Mouse (Mus musculus): ENCODE results near the gene Kif5c. TPM values are rescaled to one million over a fixed set of nuclear protein-coding genes. Genes with fewer than 3 reads are reported as not detected.

Gene Kif5c
- polyA plus RNA-seq, 1 experiment: 25.8 TPM

- TF ChIP-seq CTCF (IDR thresholded peaks at IDR 0.05; ENCODE audit: low read depth, low read length) (no peak), POLR2A (IDR thresholded peaks at IDR 0.05; ENCODE audit: insufficient read depth, low read length) (no peak), EP300 (IDR thresholded peaks at IDR 0.05; ENCODE audit: insufficient read depth, low read depth, low read length) (no peak)
- Histone ChIP-seq H3K4me1 (ENCODE audit: control insufficient read depth, insufficient read depth, low read length) (no peaks in the 10 kb centered on the region), H3K9me3 (replicated peaks; ENCODE audit: control insufficient read depth, insufficient read depth, low read length, poor library complexity, severe bottlenecking) (no peaks in the 10 kb centered on the region), H3K27ac (ENCODE audit: insufficient read depth, low read length) (no peak overlapping the region), H3K4me3 (ENCODE audit: low read depth, low read length) (no peak overlapping the region), H3K36me3 (ENCODE audit: control insufficient read depth, insufficient read depth, low read length, poor library complexity, severe bottlenecking) (no peaks in the 10 kb centered on the region), H3K9ac (ENCODE audit: low read depth, poor library complexity, severe bottlenecking) (no peak overlapping the region), H3K27me3 (ENCODE audit: control insufficient read depth, insufficient read depth, low read length, poor library complexity, severe bottlenecking) (no peaks in the 10 kb centered on the region)
These were observed 41.4 kb downstream of the Kif5c start for GRCm38 (mm10) chr2:49660375-49660923.

GRCm38 (mm10) chr2:49661348-49661747, 42.2 kb downstream of the Kif5c start:
- Histone ChIP-seq H3K9me3 (replicated peaks; ENCODE audit: control insufficient read depth, insufficient read depth, low read length, poor library complexity, severe bottlenecking) (no peaks in the 10 kb centered on the region), H3K27me3 (ENCODE audit: control insufficient read depth, insufficient read depth, low read length, poor library complexity, severe bottlenecking) (no peaks in the 10 kb centered on the region), H3K36me3 (ENCODE audit: control insufficient read depth, insufficient read depth, low read length, poor library complexity, severe bottlenecking) (no peaks in the 10 kb centered on the region), H3K27ac (ENCODE audit: insufficient read depth, low read length) (no peak overlapping the region), H3K4me1 (ENCODE audit: control insufficient read depth, insufficient read depth, low read length) (no peaks in the 10 kb centered on the region), H3K4me3 (ENCODE audit: low read depth, low read length) (no peak overlapping the region), H3K9ac (ENCODE audit: low read depth, poor library complexity, severe bottlenecking) (no peak overlapping the region)
- TF ChIP-seq EP300 (IDR thresholded peaks at IDR 0.05; ENCODE audit: insufficient read depth, low read depth, low read length) (no peak), CTCF (IDR thresholded peaks at IDR 0.05; ENCODE audit: low read depth, low read length) (no peak), POLR2A (IDR thresholded peaks at IDR 0.05; ENCODE audit: insufficient read depth, low read length) (no peak)

GRCm38 (mm10) chr2:49661872-49662271, 42.8 kb downstream of the Kif5c start:
- no peaks in the 10 kb centered on the region for H3K4me1 ChIP-seq (ENCODE audit: control insufficient read depth, insufficient read depth, low read length)
- H3K36me3 ChIP-seq (ENCODE audit: control insufficient read depth, insufficient read depth, low read length, poor library complexity, severe bottlenecking): no peaks in the 10 kb centered on the region
- no peak overlapping the region for H3K27ac ChIP-seq (ENCODE audit: insufficient read depth, low read length)
- H3K9ac ChIP-seq (ENCODE audit: low read depth, poor library complexity, severe bottlenecking): no peak overlapping the region
- no peaks in the 10 kb centered on the region for H3K9me3 ChIP-seq (replicated peaks; ENCODE audit: control insufficient read depth, insufficient read depth, low read length, poor library complexity, severe bottlenecking)
- no peak overlapping the region for H3K4me3 ChIP-seq (ENCODE audit: low read depth, low read length)
- no peaks in the 10 kb centered on the region for H3K27me3 ChIP-seq (ENCODE audit: control insufficient read depth, insufficient read depth, low read length, poor library complexity, severe bottlenecking)
- TF ChIP-seq EP300 (IDR thresholded peaks at IDR 0.05; ENCODE audit: insufficient read depth, low read depth, low read length) (no peak), CTCF (IDR thresholded peaks at IDR 0.05; ENCODE audit: low read depth, low read length) (no peak), POLR2A (IDR thresholded peaks at IDR 0.05; ENCODE audit: insufficient read depth, low read length) (no peak)

- Histone ChIP-seq H3K4me1 (ENCODE audit: control insufficient read depth, insufficient read depth, low read length) (no peaks in the 10 kb centered on the region), H3K36me3 (ENCODE audit: control insufficient read depth, insufficient read depth, low read length, poor library complexity, severe bottlenecking) (no peaks in the 10 kb centered on the region), H3K9ac (ENCODE audit: low read depth, poor library complexity, severe bottlenecking) (no peak overlapping the region), H3K27ac (ENCODE audit: insufficient read depth, low read length) (no peak overlapping the region), H3K4me3 (ENCODE audit: low read depth, low read length) (no peak overlapping the region), H3K9me3 (replicated peaks; ENCODE audit: control insufficient read depth, insufficient read depth, low read length, poor library complexity, severe bottlenecking) (no peaks in the 10 kb centered on the region), H3K27me3 (ENCODE audit: control insufficient read depth, insufficient read depth, low read length, poor library complexity, severe bottlenecking) (no peaks in the 10 kb centered on the region)
- TF ChIP-seq CTCF (IDR thresholded peaks at IDR 0.05; ENCODE audit: low read depth, low read length) (no peak), EP300 (IDR thresholded peaks at IDR 0.05; ENCODE audit: insufficient read depth, low read depth, low read length) (no peak), POLR2A (IDR thresholded peaks at IDR 0.05; ENCODE audit: insufficient read depth, low read length) (no peak)
These were observed 52.8 kb downstream of the Kif5c start for GRCm38 (mm10) chr2:49671753-49672500.

GRCm38 (mm10) chr2:49672501-49672874, 53.4 kb downstream of the Kif5c start:
- no peaks in the 10 kb centered on the region for H3K36me3 ChIP-seq (ENCODE audit: control insufficient read depth, insufficient read depth, low read length, poor library complexity, severe bottlenecking)

GRCm38 (mm10) chr2:49676020-49676419, 56.9 kb downstream of the Kif5c start:
- Histone ChIP-seq H3K36me3 (ENCODE audit: control insufficient read depth, insufficient read depth, low read length, poor library complexity, severe bottlenecking) (no peaks in the 10 kb centered on the region), H3K4me3 (ENCODE audit: low read depth, low read length) (no peak overlapping the region), H3K9me3 (replicated peaks; ENCODE audit: control insufficient read depth, insufficient read depth, low read length, poor library complexity, severe bottlenecking) (no peaks in the 10 kb centered on the region), H3K4me1 (ENCODE audit: control insufficient read depth, insufficient read depth, low read length) (no peaks in the 10 kb centered on the region), H3K27ac (ENCODE audit: insufficient read depth, low read length) (no peak overlapping the region), H3K9ac (ENCODE audit: low read depth, poor library complexity, severe bottlenecking) (no peak overlapping the region), H3K27me3 (ENCODE audit: control insufficient read depth, insufficient read depth, low read length, poor library complexity, severe bottlenecking) (no peaks in the 10 kb centered on the region)
- TF ChIP-seq EP300 (IDR thresholded peaks at IDR 0.05; ENCODE audit: insufficient read depth, low read depth, low read length) (no peak), POLR2A (IDR thresholded peaks at IDR 0.05; ENCODE audit: insufficient read depth, low read length) (no peak), CTCF (IDR thresholded peaks at IDR 0.05; ENCODE audit: low read depth, low read length) (no peak)

More at GRCm38 (mm10) chr2:49672501-49672874, 53.4 kb downstream of the Kif5c start:
- Histone ChIP-seq H3K9me3 (replicated peaks; ENCODE audit: control insufficient read depth, insufficient read depth, low read length, poor library complexity, severe bottlenecking) (no peaks in the 10 kb centered on the region), H3K4me3 (ENCODE audit: low read depth, low read length) (no peak overlapping the region), H3K9ac (ENCODE audit: low read depth, poor library complexity, severe bottlenecking) (no peak overlapping the region), H3K27ac (ENCODE audit: insufficient read depth, low read length) (no peak overlapping the region), H3K27me3 (ENCODE audit: control insufficient read depth, insufficient read depth, low read length, poor library complexity, severe bottlenecking) (no peaks in the 10 kb centered on the region), H3K4me1 (ENCODE audit: control insufficient read depth, insufficient read depth, low read length) (no peaks in the 10 kb centered on the region)
- TF ChIP-seq POLR2A (IDR thresholded peaks at IDR 0.05; ENCODE audit: insufficient read depth, low read length) (no peak), EP300 (IDR thresholded peaks at IDR 0.05; ENCODE audit: insufficient read depth, low read depth, low read length) (no peak), CTCF (IDR thresholded peaks at IDR 0.05; ENCODE audit: low read depth, low read length) (no peak)

Data from ES-Bruce4 (cell line).